Mouse (Mus musculus) stomach, postnatal 0 days (tissue): ENCODE data around the gene Prpf6. TPM values are rescaled to one million over a fixed set of nuclear protein-coding genes. Genes with fewer than 3 reads are reported as not detected.

Source experiments
- ATAC-seq: fragments of 200-750 bp; cut with Nextera tagmentation; 2 replicates; pipeline ENCODE4 v1.8.0; 2017; ENCODE audit not compliant: low FRiP score, low TSS enrichment
- DNase-seq: peaks from one replicate; pipeline ENCODE4 v3.0.0-alpha.2; 2016; ENCODE audit warnings: low spot score
- H3K27ac ChIP-seq: fragments of 300-500 bp; sonication (generic); replicated peaks from 2 replicates; pipeline ENCODE4 v1.5.1; 2014; ENCODE audit warnings: mild to moderate bottlenecking, control low read depth
- H3K27me3 ChIP-seq: fragments of 300-500 bp; sonication (generic); 2 replicates; pipeline ENCODE4 v1.6.1; 2014; ENCODE audit warnings: low read length; ENCODE audit not compliant: control insufficient read depth, insufficient read depth
- H3K36me3 ChIP-seq: fragments of 300-500 bp; sonication (generic); 2 replicates; pipeline ENCODE4 v1.6.1; 2014; ENCODE audit warnings: low read length, mixed read lengths; ENCODE audit not compliant: control insufficient read depth, insufficient read depth
- H3K4me1 ChIP-seq: fragments of 300-500 bp; sonication (generic); replicated peaks from 2 replicates; pipeline ENCODE4 v1.6.1; 2014; ENCODE audit warnings: antibody characterized with exemption; ENCODE audit not compliant: control insufficient read depth, insufficient read depth
- H3K4me2 ChIP-seq: fragments of 300-500 bp; sonication (generic); replicated peaks from 2 replicates; pipeline ENCODE4 v1.6.1; 2014; ENCODE audit warnings: low read depth, mild to moderate bottlenecking, control low read depth, moderate library complexity
- H3K4me3 ChIP-seq: fragments of 300-500 bp; sonication (generic); 2 replicates; pipeline ENCODE4 v1.5.1; 2014; ENCODE audit warnings: low read depth, low read length, control low read depth
- H3K9ac ChIP-seq: fragments of 300-500 bp; sonication (generic); 2 replicates; pipeline ENCODE4 v1.6.1; 2014; ENCODE audit warnings: mild to moderate bottlenecking, low read length, control low read depth, mixed read lengths
- H3K9me3 ChIP-seq: fragments of 300-500 bp; sonication (generic); 2 replicates; pipeline ENCODE4 v1.6.1; 2016; ENCODE audit warnings: low read length; ENCODE audit not compliant: control insufficient read depth
- CTCF ChIP-seq: IDR thresholded peaks from 2 replicates; pipeline ENCODE4 v1.5.1; 2016; ENCODE audit warnings: antibody characterized with exemption, low read depth, mild to moderate bottlenecking, moderate library complexity
- EP300 ChIP-seq: optimal IDR thresholded peaks from 2 replicates; pipeline ENCODE3; 2016; ENCODE audit warnings: antibody characterized with exemption
- WGBS: fragments of 180-500 bp; shearing (Covaris S2); extraction: QIAGEN DNeasy Blood & Tissue Kit; methylation state at CpG from one replicate; pipeline ENCODE4 v1.1.7; 2014; 5-methylcytosine and 5-hydroxymethylcytosine counted together
- polyA plus RNA-seq: library from polyadenylated mRNA; unstranded; fragments of >200 nt; fragmentation: Nextera tagmentation; extraction: Ambion mirVana; gene quantifications from 2 replicates; pipeline ENCODE4 v1.2.1, GENCODE M21; 2015

The Prpf6 gene
- polyA plus RNA-seq, 1 experiment from 2014 or later: 28.3 TPM

GRCm38 (mm10) chr2:181600226-181600758, 8.6 kb downstream of the Prpf6 start:
- 62% methylated on average over 6 of the region's 6 CpGs for WGBS
- Histone ChIP-seq H3K4me2 (peak overlapping the region; percentile 86), H3K4me3 (peak overlapping the region; percentile 89), H3K27ac (peak overlapping the region; percentile 83; the same call in 1 of the 2 replicates), H3K4me1 (0 out of 2 replicates have a peak, but pooled peaks cover 5% of the 10 kb centered on the region), H3K36me3 (no peaks in the 10 kb centered on the region), H3K9ac (peak overlapping the region; percentile 93), H3K27me3 (no peaks in the 10 kb centered on the region), H3K9me3 (no peaks in the 10 kb centered on the region)
- ATAC-seq (no peak), DNase-seq (no peak)
- TF ChIP-seq EP300: no peak
- TF ChIP-seq CTCF: no peak

GRCm38 (mm10) chr2:181600828-181601750, 9.4 kb downstream of the Prpf6 start:
- DNase-seq (peak; percentile 97), ATAC-seq (peak; percentile 92)
- Histone ChIP-seq H3K4me3 (peak overlapping the region; percentile 89), H3K27ac (peak overlapping the region; percentile 89), H3K4me1 (0 out of 2 replicates have a peak, but pooled peaks cover 5% of the 10 kb centered on the region), H3K9me3 (no peaks in the 10 kb centered on the region), H3K36me3 (no peaks in the 10 kb centered on the region), H3K4me2 (peak overlapping the region; percentile 86), H3K9ac (peak overlapping the region; percentile 93), H3K27me3 (no peaks in the 10 kb centered on the region)
- WGBS: under 1% methylated on average over 57 of the region's 57 CpGs
- no peak for TF ChIP-seq CTCF
- no peak for TF ChIP-seq EP300

GRCm38 (mm10) chr2:181601751-181602145, 10.1 kb downstream of the Prpf6 start:
- Histone ChIP-seq H3K4me1 (0 out of 2 replicates have a peak, but pooled peaks cover 5% of the 10 kb centered on the region), H3K27ac (peak overlapping the region; percentile 89), H3K4me2 (peak overlapping the region; percentile 86), H3K9me3 (no peaks in the 10 kb centered on the region), H3K9ac (peak overlapping the region; percentile 93), H3K36me3 (no peaks in the 10 kb centered on the region), H3K27me3 (no peaks in the 10 kb centered on the region), H3K4me3 (peak overlapping the region; percentile 89)
- WGBS: 23% methylated on average over 10 of the region's 10 CpGs
- ATAC-seq: no peak
- DNase-seq: no peak
- TF ChIP-seq EP300 (no peak), CTCF (no peak)

GRCm38 (mm10) chr2:181602367-181602766, 10.7 kb downstream of the Prpf6 start:
- DNase-seq: no peak
- H3K9me3 ChIP-seq: no peaks in the 10 kb centered on the region
- no peak overlapping the region for H3K9ac ChIP-seq
- peak overlapping the region; percentile 86; the same call in 1 of the 2 replicates for H3K4me2 ChIP-seq
- no peak for ATAC-seq
- no peaks in the 10 kb centered on the region for H3K27me3 ChIP-seq
- 68% methylated on average over 4 of the region's 4 CpGs for WGBS
- no peak overlapping the region for H3K27ac ChIP-seq
- 0 out of 2 replicates have a peak, but pooled peaks cover 5% of the 10 kb centered on the region for H3K4me1 ChIP-seq
- H3K4me3 ChIP-seq: peak overlapping the region; percentile 89; the same call in 1 of the 2 replicates
- H3K36me3 ChIP-seq: no peaks in the 10 kb centered on the region
- TF ChIP-seq CTCF (no peak), EP300 (no peak)

- Histone ChIP-seq H3K4me2 (no peak overlapping the region), H3K9me3 (no peaks in the 10 kb centered on the region), H3K27me3 (no peaks in the 10 kb centered on the region), H3K27ac (no peak overlapping the region), H3K4me1 (no peaks in the 10 kb centered on the region), H3K9ac (no peak overlapping the region), H3K4me3 (no peak overlapping the region), H3K36me3 (peaks cover 7% of the 10 kb centered on the region; the same call in 1 of the 2 replicates)
- TF ChIP-seq EP300 (no peak), CTCF (no peak)
- ATAC-seq (no peak), DNase-seq (no peak)
- WGBS: 87% methylated on average over 5 of the region's 5 CpGs
These were observed 27.3 kb downstream of the Prpf6 start for GRCm38 (mm10) chr2:181618761-181619495.
